Mouse (Mus musculus): ENCODE data around the gene Crygf. TPM values are rescaled to one million over a fixed set of nuclear protein-coding genes. Genes with fewer than 3 reads are reported as not detected.
A peak's percentile ranks its signal among the peaks of the same experiment; 100 is the strongest.
"Not testable (repeated sequence)": the region's sequence is repeated elsewhere in the genome, so short reads cannot be mapped to it uniquely, and the experiment has no call there.

Crygf gene
- not detected in 2 replicates for polyA plus RNA-seq (2015; fragmentation: Nextera tagmentation; extraction: Ambion mirVana)

DNA sequence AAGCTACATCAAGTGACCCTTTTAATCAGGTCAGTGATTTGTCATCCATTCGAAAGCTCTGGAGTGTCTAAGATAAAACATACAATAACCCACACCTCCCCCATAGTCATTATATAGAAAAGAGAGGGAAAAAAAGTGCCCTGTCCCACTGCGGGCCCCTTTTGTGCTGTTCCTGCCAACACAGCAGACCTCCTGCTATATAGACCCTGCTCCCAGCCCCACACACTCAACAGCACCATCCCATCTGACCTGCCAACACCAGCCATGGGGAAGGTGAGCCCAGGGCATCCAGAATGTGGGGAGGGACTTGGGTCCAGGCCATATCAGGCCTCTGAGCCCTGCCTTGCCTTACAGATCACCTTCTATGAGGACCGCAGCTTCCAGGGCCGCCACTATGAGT, at the start of gene Crygf:
Gene Crygf, plus strand, starts transcription at position 227 of the 400 bp plus-strand sequence.
- Histone ChIP-seq H3K4me3 (replicated peaks; ENCODE audit: low read depth, low read length) (no peak within 1 kb of the TSS), H3K9me3 (replicated peaks; ENCODE audit: low read length) (no peaks in the 10 kb centered on the region), H3K27me3 (ENCODE audit: insufficient read depth, low read length) (no peaks in the 10 kb centered on the region), H3K27ac (no peak within 1 kb of the TSS), H3K4me1 (replicated peaks; ENCODE audit: insufficient read depth, low read length) (no peaks in the 10 kb centered on the region), H3K9ac (ENCODE audit: low read depth, low read length) (no peak within 1 kb of the TSS), H3K4me2 (ENCODE audit: low read length) (no peak within 1 kb of the TSS), H3K36me3 (ENCODE audit: insufficient read depth, low read length) (no peaks in the 10 kb centered on the region)
- ATAC-seq (replicated peaks; ENCODE audit: low FRiP score, low read depth) (0 out of 2 replicates have a peak, but pooled peaks have one; percentile 21), DNase-seq (ENCODE audit: low spot score) (no peak)
- WGBS = 64% methylated on average over 4 of the region's 4 CpGs
- no peak for TF ChIP-seq CTCF (IDR thresholded peaks at IDR 0.05; ENCODE audit: low read depth)

DNA sequence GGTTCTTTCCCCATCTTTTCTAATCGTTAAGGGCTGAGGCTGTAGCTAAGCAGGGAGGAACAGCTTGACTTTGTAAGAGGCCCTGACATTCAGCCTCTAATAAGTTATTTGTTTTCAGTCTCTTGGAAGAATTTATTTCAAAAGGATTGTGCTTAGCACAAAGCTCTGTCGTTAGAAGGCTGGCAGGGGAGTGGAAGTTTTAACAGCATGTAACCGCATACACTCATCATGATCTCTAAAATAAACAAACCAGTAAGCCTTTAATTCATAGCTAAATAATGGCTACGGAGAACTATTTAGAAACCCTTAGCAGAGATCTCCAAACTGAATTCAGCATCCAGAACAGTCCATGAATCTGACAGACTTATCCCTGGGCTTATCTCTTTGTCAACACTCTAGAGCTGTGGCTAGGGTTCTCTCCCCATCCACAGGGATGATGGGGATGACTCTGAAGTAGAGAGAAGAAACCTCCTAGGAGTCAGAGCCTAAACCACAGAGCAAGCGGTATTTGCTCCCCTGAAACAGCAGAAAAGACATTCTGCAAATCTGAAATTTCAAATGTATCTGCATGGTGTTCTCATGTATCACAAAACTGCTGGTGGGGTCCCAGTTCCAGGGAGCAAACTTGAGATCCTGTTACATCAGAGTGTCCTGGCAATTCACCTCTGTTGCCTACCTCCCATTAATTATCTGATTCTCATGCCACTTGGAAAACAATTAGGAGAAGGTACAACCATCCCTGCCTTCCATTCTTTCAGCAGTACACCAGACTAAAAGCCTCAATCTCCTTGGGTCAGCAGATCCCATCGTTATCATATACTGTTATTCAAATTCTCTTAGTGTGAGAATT, 734 bp upstream of the Crygf start:
- Histone ChIP-seq H3K9ac (ENCODE audit: low read depth, low read length) (no peak overlapping the region), H3K4me3 (replicated peaks; ENCODE audit: low read depth, low read length) (no peak overlapping the region), H3K9me3 (replicated peaks; ENCODE audit: low read length) (no peaks in the 10 kb centered on the region), H3K4me1 (replicated peaks; ENCODE audit: insufficient read depth, low read length) (no peaks in the 10 kb centered on the region), H3K36me3 (ENCODE audit: insufficient read depth, low read length) (no peaks in the 10 kb centered on the region), H3K4me2 (ENCODE audit: low read length) (no peak overlapping the region), H3K27ac (no peak overlapping the region), H3K27me3 (ENCODE audit: insufficient read depth, low read length) (no peaks in the 10 kb centered on the region)
- ATAC-seq (replicated peaks; ENCODE audit: low FRiP score, low read depth) = no peak; the same call in 1 of the 2 replicates
- DNase-seq (ENCODE audit: low spot score) = peak; percentile 89
- TF ChIP-seq CTCF (IDR thresholded peaks at IDR 0.05; ENCODE audit: low read depth) = no peak
- 23% methylated on average over 6 of the region's 6 CpGs for WGBS

DNA sequence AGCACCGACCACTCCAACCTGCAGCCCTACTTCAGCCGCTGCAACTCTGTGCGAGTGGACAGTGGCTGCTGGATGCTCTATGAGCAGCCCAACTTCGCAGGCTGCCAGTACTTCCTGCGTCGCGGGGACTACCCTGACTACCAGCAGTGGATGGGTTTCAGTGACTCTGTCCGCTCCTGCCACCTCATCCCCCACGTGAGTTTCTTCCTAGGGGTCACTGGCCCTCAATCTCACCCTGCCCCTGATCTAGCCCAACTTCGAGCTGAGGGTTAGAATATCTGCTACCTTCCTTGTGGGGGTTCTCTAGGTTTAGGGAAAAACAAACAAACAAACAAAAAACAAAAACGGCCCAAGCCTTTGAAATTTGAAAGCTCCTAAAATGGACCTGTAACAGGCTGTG, 376 bp downstream of the Crygf start:
- not testable (repeated sequence) for H3K4me3 ChIP-seq (replicated peaks; ENCODE audit: low read depth, low read length); H3K9ac ChIP-seq (ENCODE audit: low read depth, low read length); H3K36me3 ChIP-seq (ENCODE audit: insufficient read depth, low read length); H3K4me1 ChIP-seq (replicated peaks; ENCODE audit: insufficient read depth, low read length); H3K27ac ChIP-seq; DNase-seq (ENCODE audit: low spot score); H3K9me3 ChIP-seq (replicated peaks; ENCODE audit: low read length); H3K27me3 ChIP-seq (ENCODE audit: insufficient read depth, low read length); ATAC-seq (replicated peaks; ENCODE audit: low FRiP score, low read depth); H3K4me2 ChIP-seq (ENCODE audit: low read length)
- 79% methylated on average over 11 of the region's 11 CpGs for WGBS

DNA sequence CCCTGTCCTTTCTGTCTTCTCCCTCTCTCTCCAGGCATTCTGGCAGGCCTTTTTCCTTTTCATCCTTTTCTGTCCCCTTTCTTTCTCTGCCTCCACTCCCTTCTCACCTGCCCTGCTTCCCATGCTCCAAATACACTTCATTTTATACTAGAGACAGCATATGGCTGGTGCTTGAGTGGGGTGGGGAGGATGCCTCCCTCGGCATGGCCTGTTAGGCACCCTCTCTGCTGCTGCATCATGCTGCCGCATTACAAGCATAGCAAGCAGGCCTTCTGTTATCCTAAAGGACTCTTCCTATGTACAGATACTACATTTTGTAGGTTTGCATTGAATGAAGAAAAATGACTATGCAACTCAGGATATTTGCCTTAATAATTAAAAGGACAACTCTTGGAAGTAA, 3.7 kb downstream of the Crygf start:
- Histone ChIP-seq H3K27ac (no peak overlapping the region), H3K4me1 (replicated peaks; ENCODE audit: insufficient read depth, low read length) (no peaks in the 10 kb centered on the region), H3K36me3 (ENCODE audit: insufficient read depth, low read length) (no peaks in the 10 kb centered on the region), H3K9me3 (replicated peaks; ENCODE audit: low read length) (no peaks in the 10 kb centered on the region), H3K9ac (ENCODE audit: low read depth, low read length) (no peak overlapping the region), H3K4me3 (replicated peaks; ENCODE audit: low read depth, low read length) (no peak overlapping the region), H3K27me3 (ENCODE audit: insufficient read depth, low read length) (no peaks in the 10 kb centered on the region), H3K4me2 (ENCODE audit: low read length) (no peak overlapping the region)
- 84% methylated on average over 2 of the region's 2 CpGs for WGBS
- DNase-seq (ENCODE audit: low spot score) (no peak), ATAC-seq (replicated peaks; ENCODE audit: low FRiP score, low read depth) (no peak)
- no peak for TF ChIP-seq CTCF (IDR thresholded peaks at IDR 0.05; ENCODE audit: low read depth)

DNA sequence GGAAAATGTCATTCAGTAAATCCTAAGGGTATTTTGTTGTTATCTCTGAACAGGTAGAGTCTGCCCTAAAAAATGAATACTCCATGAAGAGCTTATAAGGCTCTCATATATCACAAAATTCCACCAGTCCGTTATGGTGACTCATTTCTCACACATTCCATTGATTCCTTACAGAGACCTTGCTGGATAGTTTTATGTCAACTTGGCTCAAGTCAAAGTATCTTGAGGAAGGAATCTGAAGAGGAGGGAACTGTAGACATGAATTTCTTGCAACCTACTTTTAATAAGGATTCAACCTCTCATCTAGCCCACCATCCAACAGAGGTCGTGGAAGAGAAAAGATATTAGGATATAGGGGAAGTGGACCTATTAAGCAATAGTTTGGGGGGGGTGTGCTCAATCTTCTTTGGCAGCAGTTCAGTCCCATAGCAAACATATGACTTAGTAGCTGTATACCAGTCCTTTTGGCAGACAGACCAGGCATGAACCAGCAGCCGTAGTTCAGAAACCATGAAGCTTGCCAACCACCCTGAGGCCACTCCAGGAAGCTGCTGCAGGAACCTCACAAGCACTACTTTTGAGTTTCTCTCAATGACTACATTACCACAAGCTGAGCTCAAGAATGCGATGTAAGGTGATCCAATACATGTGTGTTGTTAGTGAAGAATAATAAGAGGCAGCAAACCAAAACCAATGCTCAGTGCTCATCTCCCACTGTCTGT, 5.9 kb downstream of the Crygf start:
- Histone ChIP-seq H3K4me3 (replicated peaks; ENCODE audit: low read depth, low read length) (no peak overlapping the region), H3K9ac (ENCODE audit: low read depth, low read length) (no peak overlapping the region), H3K27ac (no peak overlapping the region), H3K27me3 (ENCODE audit: insufficient read depth, low read length) (no peaks in the 10 kb centered on the region), H3K36me3 (ENCODE audit: insufficient read depth, low read length) (no peaks in the 10 kb centered on the region), H3K4me2 (ENCODE audit: low read length) (no peak overlapping the region), H3K9me3 (replicated peaks; ENCODE audit: low read length) (no peaks in the 10 kb centered on the region), H3K4me1 (replicated peaks; ENCODE audit: insufficient read depth, low read length) (no peaks in the 10 kb centered on the region)
- TF ChIP-seq CTCF (IDR thresholded peaks at IDR 0.05; ENCODE audit: low read depth) = no peak
- whole genome bisulfite sequencing = 75% methylated on average over 4 of the region's 4 CpGs
- no peak for DNase-seq (ENCODE audit: low spot score)
- no peak for ATAC-seq (replicated peaks; ENCODE audit: low FRiP score, low read depth)

Other genes with a start within 250 kb of the Crygf start
- gene Map2, start 248.8 kb downstream of the Crygf start, polyA plus RNA-seq (2015; fragmentation: Nextera tagmentation; extraction: Ambion mirVana) = 3.5 and 3.8 TPM in 2 replicates

Data from kidney, postnatal 0 days (tissue).